Mouse (Mus musculus) forebrain, embryonic 11.5 days (tissue): ENCODE measurements around the gene Flcn. TPM values are rescaled to one million over a fixed set of nuclear protein-coding genes. Genes with fewer than 3 reads are reported as not detected.

ENCODE experiments used
- ATAC-seq: fragments of 200-750 bp; cut with Nextera tagmentation; replicated peaks from 2 replicates; pipeline ENCODE4 v1.8.0; 2017; ENCODE audit warnings: moderate TSS enrichment; ENCODE audit not compliant: low FRiP score
- DNase-seq: peaks from one replicate; pipeline ENCODE4 v3.0.0-alpha.2; 2017; ENCODE audit warnings: low spot score
- H3K27ac ChIP-seq: fragments of 300-500 bp; sonication (generic); 2 replicates; pipeline ENCODE4 v1.5.1; 2014; ENCODE audit warnings: low read depth, low read length
- H3K27me3 ChIP-seq: fragments of 300-500 bp; sonication (generic); 2 replicates; pipeline ENCODE4 v1.6.1; 2014; ENCODE audit warnings: mild to moderate bottlenecking, low read length, mixed read lengths; ENCODE audit not compliant: control insufficient read depth, insufficient read depth
- H3K36me3 ChIP-seq: fragments of 300-500 bp; sonication (generic); 2 replicates; pipeline ENCODE4 v1.6.1; 2014; ENCODE audit warnings: mild to moderate bottlenecking, low read length, moderate library complexity, mixed read lengths; ENCODE audit not compliant: control insufficient read depth, insufficient read depth
- H3K4me1 ChIP-seq: fragments of 300-500 bp; sonication (generic); replicated peaks from 2 replicates; pipeline ENCODE4 v1.6.1; 2014; ENCODE audit warnings: low read length, mixed read lengths; ENCODE audit not compliant: control insufficient read depth, insufficient read depth
- H3K4me2 ChIP-seq: fragments of 300-500 bp; sonication (generic); 2 replicates; pipeline ENCODE4 v1.6.1; 2014; ENCODE audit warnings: low read depth, mild to moderate bottlenecking, low read length, moderate library complexity, mixed read lengths; ENCODE audit not compliant: severe bottlenecking
- H3K4me3 ChIP-seq: fragments of 300-500 bp; sonication (generic); 2 replicates; pipeline ENCODE4 v1.5.1; 2014; ENCODE audit warnings: low read depth, low read length
- H3K9ac ChIP-seq: fragments of 300-500 bp; sonication (generic); 2 replicates; pipeline ENCODE4 v1.6.1; 2014; ENCODE audit warnings: low read length
- H3K9me3 ChIP-seq: fragments of 300-500 bp; sonication (generic); 2 replicates; pipeline ENCODE4 v1.6.1; 2016; ENCODE audit warnings: low read length, mixed read lengths; ENCODE audit not compliant: control insufficient read depth
- WGBS: fragments of 180-500 bp; shearing (Covaris S2); extraction: QIAGEN DNeasy Blood & Tissue Kit; methylation state at CpG from one replicate; pipeline ENCODE4 v1.1.7; 2014; 5-methylcytosine and 5-hydroxymethylcytosine counted together
- polyA plus RNA-seq: library from polyadenylated mRNA; unstranded; fragments of >200 nt; fragmentation: Nextera tagmentation; extraction: Ambion mirVana; gene quantifications from 2 replicates; pipeline ENCODE4 v1.2.1, GENCODE M21; 2014

Gene Flcn
- polyA plus RNA-seq, 1 experiment from 2014 or later, result 36.0 TPM

GRCm38 (mm10) chr11:59749050-59749449, 60.8 kb downstream of the Flcn start:
- Histone ChIP-seq H3K9me3 (no peaks in the 10 kb centered on the region), H3K4me2 (no peak overlapping the region), H3K27me3 (no peaks in the 10 kb centered on the region), H3K36me3 (peaks cover 3% of the 10 kb centered on the region; the same call in 1 of the 2 replicates), H3K4me1 (no peaks in the 10 kb centered on the region), H3K27ac (no peak overlapping the region), H3K9ac (no peak overlapping the region), H3K4me3 (no peak overlapping the region)
- ATAC-seq (no peak), DNase-seq (no peak)
- 90% methylated on average over 3 of the region's 3 CpGs for WGBS

DNA sequence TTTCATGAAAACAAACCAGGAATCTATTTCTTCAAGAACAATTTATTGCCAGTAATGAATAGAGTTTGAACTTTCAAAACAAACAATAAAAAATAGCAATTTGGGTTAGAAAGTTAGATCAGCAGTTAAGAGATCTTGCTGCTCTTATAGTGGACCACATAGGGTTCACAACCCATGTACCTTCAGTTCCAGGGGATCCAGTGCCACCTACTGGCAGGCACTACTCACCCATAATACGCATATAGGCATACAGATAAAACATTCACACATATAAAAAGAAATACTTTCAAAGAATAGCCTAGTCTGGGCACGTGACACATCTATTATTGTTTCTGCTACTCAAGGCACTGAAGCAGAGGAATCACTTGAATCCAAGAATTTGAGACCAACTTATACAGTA, 63.2 kb downstream of the Flcn start:
- Histone ChIP-seq H3K4me1 (no peaks in the 10 kb centered on the region), H3K36me3 (peaks cover 11% of the 10 kb centered on the region; the same call in 1 of the 2 replicates), H3K4me2 (no peak overlapping the region), H3K9ac (no peak overlapping the region), H3K27me3 (no peaks in the 10 kb centered on the region), H3K27ac (no peak overlapping the region), H3K4me3 (no peak overlapping the region), H3K9me3 (no peaks in the 10 kb centered on the region)
- DNase-seq (no peak), ATAC-seq (no peak)
- whole genome bisulfite sequencing, result 88% methylated on average over 2 of the region's 2 CpGs

DNA sequence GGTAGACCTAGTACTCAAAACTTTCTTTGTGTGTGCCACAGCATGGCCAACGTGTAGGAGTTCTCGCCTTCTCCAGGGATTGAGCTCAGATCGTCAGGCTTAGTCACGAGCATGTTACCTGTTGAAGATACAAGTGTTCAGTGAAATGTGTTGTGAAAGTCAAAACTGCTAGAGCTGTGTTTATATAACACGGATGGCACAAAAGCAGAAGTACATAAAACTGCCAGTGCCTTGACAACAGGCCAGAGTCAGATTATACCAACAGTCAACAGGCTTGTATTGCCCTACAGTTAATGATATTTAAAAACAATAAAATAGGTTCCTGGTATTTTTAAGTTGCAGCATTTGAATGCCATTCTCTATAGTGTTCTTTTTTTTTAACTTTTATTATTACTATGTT, 64.0 kb downstream of the Flcn start:
- DNase-seq (no peak), ATAC-seq (no peak)
- WGBS, result 94% methylated on average over 5 of the region's 5 CpGs
- no peaks in the 10 kb centered on the region for H3K4me1 ChIP-seq
- H3K9me3 ChIP-seq, result no peaks in the 10 kb centered on the region
- peaks cover 11% of the 10 kb centered on the region; the same call in 1 of the 2 replicates for H3K36me3 ChIP-seq
- H3K27me3 ChIP-seq, result no peaks in the 10 kb centered on the region
- H3K4me2 ChIP-seq, result no peak overlapping the region
- no peak overlapping the region for H3K9ac ChIP-seq
- no peak overlapping the region for H3K27ac ChIP-seq
- no peak overlapping the region for H3K4me3 ChIP-seq

GRCm38 (mm10) chr11:59744374-59744773, 65.4 kb downstream of the Flcn start:
- H3K9me3 ChIP-seq, result no peaks in the 10 kb centered on the region
- DNase-seq, result no peak
- H3K4me3 ChIP-seq, result no peak overlapping the region
- no peak overlapping the region for H3K27ac ChIP-seq
- peaks cover 15% of the 10 kb centered on the region; the same call in 1 of the 2 replicates for H3K36me3 ChIP-seq
- no peaks in the 10 kb centered on the region for H3K4me1 ChIP-seq
- H3K4me2 ChIP-seq, result no peak overlapping the region
- no peaks in the 10 kb centered on the region for H3K27me3 ChIP-seq
- no peak overlapping the region for H3K9ac ChIP-seq
- ATAC-seq, result no peak
- WGBS, result 93% methylated on average over 4 of the region's 4 CpGs

DNA sequence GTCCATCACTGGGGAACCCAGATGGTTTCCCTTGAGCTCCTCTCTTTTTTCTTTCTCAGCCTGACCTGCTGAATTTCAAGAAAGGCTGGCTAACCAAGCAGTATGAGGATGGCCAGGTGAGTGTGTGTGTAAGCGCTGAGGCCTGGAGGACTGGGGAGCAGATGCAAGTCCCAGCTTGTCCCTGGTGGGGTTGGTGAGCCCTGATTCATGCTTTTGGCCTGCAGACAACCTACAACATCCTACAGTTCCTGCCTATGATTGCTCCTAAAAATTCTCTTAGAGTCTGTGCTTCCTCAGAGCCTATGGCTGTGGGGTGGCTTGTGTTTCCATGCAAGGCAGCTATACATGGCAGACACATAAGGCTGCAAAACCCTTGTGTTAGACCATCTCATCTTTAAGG, 66.1 kb downstream of the Flcn start:
- ATAC-seq (no peak), DNase-seq (no peak)
- no peak overlapping the region for H3K9ac ChIP-seq
- peaks cover 15% of the 10 kb centered on the region; the same call in 1 of the 2 replicates for H3K36me3 ChIP-seq
- no peaks in the 10 kb centered on the region for H3K9me3 ChIP-seq
- no peak overlapping the region for H3K4me2 ChIP-seq
- H3K27me3 ChIP-seq, result no peaks in the 10 kb centered on the region
- no peak overlapping the region for H3K27ac ChIP-seq
- WGBS, result 96% methylated on average over 1 of the region's 1 CpGs
- no peaks in the 10 kb centered on the region for H3K4me1 ChIP-seq
- H3K4me3 ChIP-seq, result no peak overlapping the region

DNA sequence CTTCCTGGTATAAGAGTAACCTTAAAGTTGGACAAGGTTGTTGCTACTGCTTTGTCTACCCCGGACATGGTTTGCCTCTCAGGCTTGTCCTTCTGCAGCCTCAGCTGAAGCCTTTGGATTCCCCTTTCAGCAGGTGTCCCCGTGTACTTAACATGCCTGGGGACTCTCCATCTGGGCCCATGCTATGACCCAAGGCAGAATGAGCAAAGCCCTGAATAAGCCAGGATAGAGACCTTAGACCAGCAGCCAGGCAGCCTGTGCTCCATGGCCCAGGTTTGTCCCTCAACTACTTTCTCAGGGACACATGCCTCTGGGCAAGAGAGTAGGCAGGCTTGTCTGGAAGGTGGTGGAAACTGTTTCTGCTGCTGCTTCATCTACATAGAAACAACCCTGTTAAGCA, 66.5 kb downstream of the Flcn start:
- no peak for DNase-seq
- H3K9me3 ChIP-seq, result no peaks in the 10 kb centered on the region
- WGBS, result 86% methylated on average over 2 of the region's 2 CpGs
- ATAC-seq, result no peak
- H3K4me3 ChIP-seq, result no peak overlapping the region
- no peak overlapping the region for H3K4me2 ChIP-seq
- no peaks in the 10 kb centered on the region for H3K27me3 ChIP-seq
- H3K9ac ChIP-seq, result no peak overlapping the region
- peaks cover 15% of the 10 kb centered on the region; the same call in 1 of the 2 replicates for H3K36me3 ChIP-seq
- H3K4me1 ChIP-seq, result no peaks in the 10 kb centered on the region
- H3K27ac ChIP-seq, result no peak overlapping the region

DNA sequence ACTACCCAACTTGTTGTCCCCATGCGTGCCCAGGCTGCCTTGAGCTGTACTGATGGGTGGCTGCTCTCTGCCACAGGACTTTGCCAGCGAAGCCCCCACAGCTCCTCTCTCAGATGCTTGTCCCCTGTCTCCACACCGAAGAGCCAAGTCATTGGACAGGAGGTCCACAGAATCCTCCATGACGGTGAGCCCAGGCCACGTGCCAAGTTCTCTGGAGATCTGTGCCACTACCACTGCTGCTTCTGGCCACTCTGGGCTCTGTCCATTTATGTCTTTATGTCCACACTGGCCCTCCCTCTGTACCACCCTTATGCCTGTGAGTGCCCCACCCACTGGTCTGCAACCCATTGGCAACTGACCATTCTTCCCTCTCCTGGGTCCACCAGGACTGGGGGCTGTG, 67.9 kb downstream of the Flcn start:
- Histone ChIP-seq H3K4me1 (no peaks in the 10 kb centered on the region), H3K9ac (no peak overlapping the region), H3K9me3 (no peaks in the 10 kb centered on the region), H3K36me3 (peaks cover 15% of the 10 kb centered on the region; the same call in 1 of the 2 replicates), H3K27ac (no peak overlapping the region), H3K4me2 (no peak overlapping the region), H3K4me3 (no peak overlapping the region), H3K27me3 (no peaks in the 10 kb centered on the region)
- DNase-seq (no peak), ATAC-seq (no peak)
- WGBS, result 99% methylated on average over 5 of the region's 5 CpGs

Other genes starting within 250 kb of the Flcn start
- gene Olfr222, start 233.8 kb downstream of the Flcn start, polyA plus RNA-seq, result not detected in 2 replicates
- gene Olfr223, start 216.7 kb downstream of the Flcn start, polyA plus RNA-seq, result not detected in 2 replicates
- gene Mprip, start 148.7 kb downstream of the Flcn start, polyA plus RNA-seq, result 97.6 and 104 TPM in 2 replicates
- 0.72 and 1.3 TPM in 2 replicates for gene Pld6, start 22.4 kb downstream of the Flcn start, polyA plus RNA-seq
- gene Nt5m, start 29.4 kb upstream of the Flcn start, polyA plus RNA-seq, result 39.1 and 40.5 TPM in 2 replicates
- gene Cops3, start 29.8 kb upstream of the Flcn start, polyA plus RNA-seq, result 251 and 258 TPM in 2 replicates
- 51.3 and 53.0 TPM in 2 replicates for gene Med9, start 138.2 kb upstream of the Flcn start, polyA plus RNA-seq
- gene Rasd1, start 154.9 kb upstream of the Flcn start, polyA plus RNA-seq, result 1.5 and 1.7 TPM in 2 replicates
- 6.2 and 7.7 TPM in 2 replicates for gene Pemt, start 236.5 kb upstream of the Flcn start, polyA plus RNA-seq